Mouse (Mus musculus) CD4-positive naive resting alpha-beta T cell, adult 76 days (primary cell): ENCODE data around the gene BC030500. TPM values are rescaled to one million over a fixed set of nuclear protein-coding genes. Genes with fewer than 3 reads are reported as not detected.

Source experiments
- total RNA-seq: library from RNA; stranded (reverse); gene quantifications from one replicate; pipeline ENCODE4 v1.2.4, GENCODE M21; 2023

BC030500 gene
- not detected for total RNA-seq

DNA sequence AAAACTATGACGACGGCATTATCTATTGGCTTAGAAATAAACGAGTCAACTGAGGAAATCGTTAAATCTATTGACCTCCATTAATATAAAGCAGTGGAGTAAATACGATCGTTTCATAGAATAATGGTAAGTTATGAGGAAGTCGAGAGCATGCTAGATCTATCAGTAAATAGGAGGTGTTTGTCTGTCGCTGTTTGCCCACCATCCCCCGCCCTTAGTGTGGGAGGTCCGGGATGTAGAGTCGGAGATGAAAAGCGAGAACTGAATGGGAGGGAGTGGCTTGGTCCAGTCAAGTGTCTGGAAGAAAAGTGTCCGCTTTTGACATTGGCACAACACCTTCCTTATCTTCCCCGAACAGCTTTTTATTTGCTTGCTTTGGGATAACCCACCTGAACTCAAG, at the start of gene BC030500:
Gene BC030500, plus strand, starts transcription at position 79 of the 400 bp plus-strand sequence.

DNA sequence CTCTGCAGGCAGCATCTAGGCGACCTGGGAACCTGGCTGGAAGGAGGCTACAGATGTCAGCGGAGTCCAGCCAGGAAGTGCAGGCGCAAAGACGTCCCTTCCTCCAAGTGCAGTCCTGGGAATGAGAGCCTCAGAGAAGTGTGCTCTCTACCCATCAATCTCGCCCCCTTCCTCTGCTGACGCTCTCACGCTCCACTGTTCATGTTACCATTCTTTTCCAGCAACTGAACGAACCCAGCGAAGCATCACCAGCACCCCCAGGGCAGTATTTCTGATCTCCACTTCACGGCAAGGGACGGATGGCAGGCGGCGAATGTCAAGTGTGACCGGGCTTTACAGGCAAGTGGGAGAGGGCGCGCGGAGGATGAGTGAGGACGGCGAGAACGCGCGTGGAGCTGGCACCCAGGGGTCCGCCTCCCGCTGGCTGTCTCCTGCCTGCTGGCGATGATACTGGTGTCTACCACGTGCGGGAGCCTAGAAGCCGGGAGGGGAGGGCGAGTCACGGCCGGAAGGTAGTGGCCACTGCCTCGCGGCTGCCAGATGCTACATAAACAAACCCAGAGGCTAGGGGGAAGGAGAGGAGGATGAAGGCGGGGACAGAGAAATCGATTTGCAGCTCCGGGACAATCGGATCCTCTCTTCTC, 763 bp downstream of the BC030500 start, which contains the start of gene Galntl6:
Gene Galntl6, minus strand, starts transcription at position 445 of the 644 bp plus-strand sequence.

Other genes starting within 250 kb of the BC030500 start
- gene Galntl6, start 885 bp downstream of the BC030500 start, total RNA-seq = not detected